Mouse (Mus musculus): ENCODE results near the gene Gjd3.

The Gjd3 gene

DNA sequence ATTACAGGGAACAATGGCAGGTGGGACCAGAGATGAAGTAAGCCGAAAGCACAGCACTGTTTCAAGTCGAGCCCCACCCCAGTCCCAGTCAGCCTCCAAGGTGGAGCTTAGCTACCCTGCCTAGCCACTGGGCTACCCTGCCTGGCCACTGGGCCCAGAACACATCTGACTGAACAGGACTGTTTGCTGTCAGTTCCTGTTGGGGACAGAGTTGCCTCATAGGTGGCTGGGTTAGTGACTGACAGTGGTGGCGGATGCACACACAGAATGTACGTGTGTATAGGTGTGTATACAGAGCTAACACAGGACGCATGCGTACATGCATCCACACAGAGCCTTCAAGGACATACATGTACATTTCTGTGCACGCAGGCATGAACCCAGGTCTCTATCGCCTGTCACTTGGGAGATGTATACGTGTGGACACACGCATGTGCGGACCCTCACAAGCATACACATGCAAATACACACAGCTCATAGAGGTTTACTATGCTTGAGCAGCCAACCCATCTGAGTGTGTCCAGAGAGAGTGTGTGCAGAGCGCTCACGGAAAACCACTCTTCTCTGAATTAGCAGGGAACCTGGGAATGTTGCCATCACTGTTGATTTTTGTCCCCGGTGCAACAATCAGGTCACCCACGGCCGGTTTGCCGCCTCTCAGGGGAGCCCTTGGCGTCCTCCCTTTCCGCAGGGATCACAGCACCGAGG is 1.4 kb downstream of the Gjd3 start:
- no peak for DNase-seq (ENCODE audit: low read depth, low spot score)

DNA sequence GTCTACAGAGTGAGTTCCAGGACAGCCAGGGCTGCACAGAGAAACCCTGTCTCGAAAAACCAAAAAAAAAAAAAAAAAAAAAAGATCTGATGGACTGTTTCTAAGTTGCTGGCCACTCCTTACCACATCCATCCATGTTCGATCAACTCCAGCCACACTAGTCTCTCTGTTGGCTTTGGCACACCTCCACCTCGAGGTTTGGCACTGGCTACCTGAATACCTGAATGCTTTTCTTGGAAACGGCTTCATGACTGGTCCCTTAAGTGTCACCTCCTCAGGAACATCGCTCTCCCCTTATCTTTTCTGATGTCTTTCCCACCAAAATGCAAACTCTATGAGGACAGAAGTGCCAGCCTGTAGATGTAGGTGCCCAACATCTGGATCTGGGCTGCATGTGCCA is 3.5 kb downstream of the Gjd3 start:
- DNase-seq (ENCODE audit: low read depth, low spot score), result no peak

DNA sequence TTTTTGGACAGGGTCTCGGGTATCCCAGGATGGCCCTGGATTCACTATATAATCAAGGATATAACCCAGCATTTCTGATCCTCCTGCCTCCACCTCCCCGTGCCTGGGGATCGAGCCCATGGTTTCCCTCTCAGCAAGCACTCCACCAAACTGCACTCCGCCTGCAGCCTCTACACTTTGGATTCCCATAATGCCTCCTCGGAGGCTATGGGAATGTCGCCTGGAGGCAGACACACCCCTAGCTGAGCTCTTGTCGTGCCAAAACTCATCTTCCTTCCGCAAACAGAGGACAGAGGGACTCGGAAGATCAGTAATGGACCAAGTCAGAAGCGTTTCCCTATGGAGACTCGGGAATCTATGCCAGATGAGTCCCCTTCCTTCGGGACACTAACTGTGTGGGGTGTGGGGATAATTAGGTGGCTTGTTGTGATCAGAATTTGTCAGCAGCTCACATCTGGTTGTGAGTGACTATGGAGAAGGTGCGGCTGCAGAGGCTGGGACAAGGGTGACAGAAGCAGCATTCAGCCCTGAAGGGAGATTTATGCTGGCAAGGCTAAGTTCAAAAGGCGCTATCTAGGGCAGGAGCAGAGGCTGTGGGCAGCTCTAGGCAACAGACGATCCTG is 4.2 kb downstream of the Gjd3 start:
- DNase-seq (ENCODE audit: low read depth, low spot score), result no peak

DNA sequence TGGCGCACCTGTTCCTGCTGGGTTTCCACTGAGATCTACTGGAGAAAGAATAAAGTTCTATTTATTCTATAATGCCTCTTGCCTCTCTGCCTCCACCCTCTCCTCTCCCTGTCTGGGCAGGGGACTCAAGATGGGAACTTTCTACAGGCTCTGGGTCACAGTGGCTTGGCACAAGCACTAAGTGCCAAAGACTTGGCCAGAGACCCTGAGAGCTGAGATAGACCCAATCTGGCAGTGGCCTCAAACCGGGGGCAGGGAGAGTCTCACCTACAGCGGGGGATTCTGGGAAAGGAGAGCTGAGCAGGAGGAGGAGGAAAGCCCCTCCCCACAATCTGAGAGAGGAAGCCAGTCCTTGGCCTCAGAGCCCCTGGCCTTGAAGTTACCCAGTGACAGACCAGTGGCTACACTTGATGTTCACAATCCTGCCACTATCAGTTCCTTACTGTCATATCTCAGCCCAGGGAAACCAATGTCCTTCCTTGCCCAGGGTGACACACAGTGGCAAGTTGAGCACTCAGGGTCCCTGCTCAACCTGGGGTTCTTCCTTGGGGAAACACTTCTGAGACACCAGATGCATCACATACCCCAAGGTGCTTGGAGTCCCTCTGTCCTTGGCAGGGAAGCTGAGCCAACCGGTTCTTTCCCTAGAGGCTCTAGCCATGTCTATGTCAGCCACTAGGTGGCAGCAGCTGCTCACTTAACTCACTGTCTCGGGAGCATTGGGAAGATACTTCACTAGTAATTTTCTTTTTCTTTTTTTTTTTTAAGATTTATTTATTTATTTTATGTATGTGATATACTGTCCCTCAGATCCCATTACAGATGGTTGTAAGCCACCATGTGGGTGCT is 7.7 kb downstream of the Gjd3 start:
- peak; percentile 67 for DNase-seq (ENCODE audit: low read depth, low spot score)

DNA sequence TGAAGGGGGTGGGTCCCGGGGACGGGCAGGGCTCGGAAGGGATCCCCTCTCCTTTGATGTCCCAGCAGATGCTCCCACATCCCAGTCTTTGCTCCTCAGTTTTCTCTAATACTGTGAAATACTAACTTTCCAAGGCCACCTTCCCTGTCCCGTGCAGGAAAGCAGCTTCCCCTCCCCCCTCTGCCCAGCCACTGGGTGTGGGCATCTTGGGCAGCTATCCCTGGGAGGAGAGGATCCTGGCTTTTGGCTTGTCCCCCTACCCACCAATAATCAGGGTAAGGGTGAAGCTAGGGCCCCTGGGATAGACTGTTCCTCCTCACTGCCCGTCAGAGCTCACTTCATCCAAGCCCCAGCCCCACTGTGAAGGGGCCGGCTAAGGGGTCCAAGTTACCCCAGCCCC is 8.6 kb downstream of the Gjd3 start:
- DNase-seq (ENCODE audit: low read depth, low spot score), result no peak

DNA sequence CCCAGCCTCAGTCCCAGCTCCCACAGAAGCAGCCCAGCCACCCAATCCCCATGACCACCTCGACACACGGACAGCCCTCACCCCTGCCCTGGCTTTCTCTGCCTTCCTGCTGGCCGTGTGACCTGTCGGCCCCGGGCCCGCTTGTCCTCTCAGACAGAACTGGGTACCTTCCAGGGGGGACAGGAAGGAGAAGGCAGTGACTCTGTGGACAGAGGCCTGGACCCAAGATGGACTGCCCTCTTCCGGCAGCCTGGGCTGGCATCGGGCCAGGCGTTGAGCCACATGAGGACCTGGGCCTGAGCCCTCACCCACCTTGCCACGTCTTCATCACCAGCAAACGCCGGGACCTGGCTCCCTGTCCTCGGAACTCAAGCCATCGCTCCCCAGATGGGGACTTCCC is 9.2 kb downstream of the Gjd3 start:
- no peak for DNase-seq (ENCODE audit: low read depth, low spot score)

DNA sequence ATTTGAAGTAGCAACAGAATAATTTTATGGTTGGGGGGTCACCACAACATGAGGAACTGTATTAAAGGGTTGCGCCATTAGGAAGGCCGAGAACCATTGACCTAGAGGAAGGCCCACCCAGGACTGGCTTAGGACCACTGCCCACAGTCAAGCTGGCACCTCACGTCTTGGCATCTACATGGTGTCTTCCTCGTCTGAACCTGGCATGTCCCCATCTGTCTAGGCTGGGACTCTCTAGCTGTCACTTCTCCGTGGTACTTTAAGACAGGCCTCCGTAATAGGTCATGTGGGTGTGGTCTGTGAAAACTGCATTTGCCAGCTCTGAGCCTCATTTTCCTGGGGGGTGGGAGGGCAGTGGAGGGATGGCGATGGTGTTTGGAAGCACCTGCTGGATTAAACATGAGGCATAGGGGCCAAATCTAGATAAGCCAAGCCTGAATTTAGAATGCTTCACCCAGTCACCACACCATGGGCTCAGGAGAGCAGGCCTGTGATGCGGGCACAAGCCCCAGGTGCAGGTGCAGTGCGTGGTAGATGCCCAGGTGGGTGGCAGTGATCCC is 9.9 kb downstream of the Gjd3 start:
- DNase-seq (ENCODE audit: low read depth, low spot score), result no peak

DNA sequence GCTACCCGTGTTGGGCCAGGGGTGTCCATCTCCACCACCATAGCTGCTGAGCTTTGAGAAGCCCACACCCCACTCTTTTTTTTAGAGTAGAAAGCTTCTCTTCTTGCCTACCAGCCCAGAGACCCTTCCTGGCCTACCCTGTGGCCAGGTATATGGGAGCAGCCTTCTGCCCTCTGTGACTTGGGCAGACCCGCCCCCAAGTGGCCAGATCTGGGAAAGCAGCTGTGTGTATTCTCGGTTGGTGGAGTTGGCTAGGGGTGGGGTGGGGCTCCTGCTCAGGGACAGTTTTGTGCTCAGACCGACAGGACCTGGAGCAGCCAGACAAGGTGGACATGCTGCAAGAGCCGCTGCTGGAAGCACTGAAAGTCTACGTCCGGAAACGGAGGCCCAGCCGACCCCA is 10.6 kb downstream of the Gjd3 start:
- peak; percentile 79 for DNase-seq (ENCODE audit: low read depth, low spot score)

DNA sequence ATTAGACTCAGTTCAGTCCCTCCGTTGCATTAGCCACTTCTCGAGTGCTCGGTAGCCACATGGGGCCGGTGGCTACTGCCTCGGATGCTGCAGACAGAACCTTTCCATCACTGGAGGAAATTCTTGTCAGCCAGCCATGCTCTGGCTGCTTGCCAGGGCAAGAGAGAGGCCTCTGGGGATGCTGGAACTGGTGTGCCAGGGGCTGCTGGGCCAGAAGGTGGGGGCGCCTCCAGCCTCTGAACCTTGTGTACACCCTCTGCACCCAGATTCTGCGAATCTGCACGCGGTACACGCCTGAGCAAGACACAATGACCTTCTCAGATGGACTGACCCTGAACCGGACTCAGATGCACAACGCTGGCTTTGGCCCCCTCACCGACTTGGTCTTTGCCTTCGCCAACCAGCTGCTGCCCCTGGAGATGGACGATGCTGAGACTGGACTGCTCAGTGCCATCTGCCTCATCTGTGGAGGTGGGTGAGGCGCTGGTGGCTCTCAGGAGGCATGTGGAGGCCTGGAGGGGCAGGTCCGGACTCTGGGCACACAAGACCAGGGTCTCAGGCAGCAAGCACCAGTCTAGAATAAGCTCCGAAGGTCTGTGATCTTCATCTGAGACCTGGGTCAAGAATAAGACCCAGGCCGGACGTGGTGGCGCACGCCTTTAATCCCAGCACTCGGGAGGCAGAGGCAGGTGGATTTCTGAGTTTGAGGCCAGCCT is 11.3 kb downstream of the Gjd3 start:
- no peak for DNase-seq (ENCODE audit: low read depth, low spot score)

DNA sequence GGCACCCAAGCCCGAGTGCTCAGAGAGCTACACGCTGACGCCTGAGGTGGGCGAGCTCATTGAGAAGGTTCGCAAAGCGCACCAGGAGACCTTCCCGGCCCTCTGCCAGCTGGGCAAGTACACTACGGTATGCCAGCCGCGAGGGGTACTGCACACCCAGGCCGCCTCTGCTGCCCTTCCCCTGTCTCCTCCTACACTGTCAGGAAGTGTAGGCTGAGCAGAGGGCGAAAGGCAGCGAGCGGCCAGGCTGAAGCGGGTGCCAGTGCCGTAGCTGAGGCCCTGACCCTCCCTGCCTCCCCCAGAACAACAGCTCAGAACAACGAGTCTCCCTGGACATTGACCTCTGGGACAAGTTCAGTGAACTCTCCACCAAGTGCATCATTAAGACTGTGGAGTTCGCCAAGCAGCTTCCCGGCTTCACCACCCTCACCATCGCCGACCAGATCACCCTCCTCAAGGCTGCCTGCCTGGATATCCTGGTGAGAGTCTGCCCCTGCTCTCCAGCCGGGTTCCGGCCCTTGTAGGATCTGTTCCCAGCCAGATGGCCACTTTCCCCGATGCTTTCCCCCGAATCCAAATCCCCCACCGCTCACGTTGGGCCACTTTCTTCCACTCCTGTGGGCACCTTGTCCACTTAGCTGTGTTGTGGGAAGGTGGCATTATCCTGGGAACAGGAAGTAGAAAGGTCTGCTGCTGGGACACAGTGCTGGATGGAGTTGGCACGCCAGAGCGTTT is 12.5 kb downstream of the Gjd3 start:
- no peak for DNase-seq (ENCODE audit: low read depth, low spot score)

DNA sequence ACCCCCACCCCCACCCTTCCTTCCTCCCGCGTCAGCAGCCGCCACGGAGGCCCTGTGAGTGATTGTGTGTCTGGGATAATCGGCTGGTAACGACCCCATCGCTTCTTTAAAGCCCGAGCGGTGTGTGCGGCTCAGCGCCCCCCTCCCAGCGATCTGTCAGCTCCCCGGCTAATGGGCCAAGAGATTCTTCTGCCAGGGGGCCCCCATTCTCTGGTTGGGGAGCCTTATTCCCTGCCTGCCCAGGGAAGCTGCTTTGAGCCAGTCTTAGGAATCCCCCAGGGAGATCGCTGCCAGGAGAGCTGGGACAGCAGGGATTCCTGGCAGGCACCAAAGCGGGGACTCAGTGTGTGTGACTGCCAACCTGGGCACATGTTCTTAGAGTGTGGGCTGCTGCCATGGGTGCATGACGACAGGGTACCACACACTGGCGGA is 13.3 kb downstream of the Gjd3 start:
- DNase-seq (ENCODE audit: low read depth, low spot score), result no peak

DNA sequence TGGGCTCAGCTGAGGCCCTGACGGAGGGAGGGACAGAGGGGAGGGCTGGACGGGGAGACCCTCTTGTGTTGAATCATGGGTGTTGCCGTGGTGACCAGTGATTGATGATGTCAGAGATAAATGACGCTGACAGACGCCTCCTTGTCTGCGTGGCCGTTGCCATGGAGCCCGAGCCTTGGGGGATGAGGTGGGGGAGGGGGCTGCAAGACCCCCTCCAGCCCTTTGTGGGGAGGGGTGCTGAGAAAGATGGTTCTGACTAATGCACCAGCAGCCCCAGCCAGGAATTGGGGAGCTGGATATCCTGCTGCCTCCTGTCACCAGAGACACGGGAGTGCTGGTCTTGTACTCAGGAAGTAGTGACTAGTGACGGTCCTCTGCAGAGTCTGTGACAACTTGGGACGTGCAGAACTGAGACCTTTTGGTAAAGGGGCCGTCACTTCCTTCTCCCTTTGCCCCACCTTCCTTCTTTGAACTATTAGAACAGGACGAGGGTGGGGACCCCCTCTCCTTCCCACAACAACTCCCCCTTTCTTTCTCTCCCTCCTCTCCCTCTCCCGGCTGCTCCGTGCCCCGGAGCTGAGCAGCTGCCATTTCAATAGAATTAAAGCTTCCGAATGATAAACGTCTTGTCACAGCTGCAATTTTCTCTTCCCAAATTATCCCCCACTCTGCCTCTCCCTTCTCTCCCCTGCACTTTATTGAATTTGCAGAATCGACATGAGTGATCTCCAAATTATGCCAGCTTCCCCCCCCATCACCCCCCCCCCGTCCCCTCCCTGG is 13.9 kb downstream of the Gjd3 start:
- peak; percentile 62 for DNase-seq (ENCODE audit: low read depth, low spot score)

DNA sequence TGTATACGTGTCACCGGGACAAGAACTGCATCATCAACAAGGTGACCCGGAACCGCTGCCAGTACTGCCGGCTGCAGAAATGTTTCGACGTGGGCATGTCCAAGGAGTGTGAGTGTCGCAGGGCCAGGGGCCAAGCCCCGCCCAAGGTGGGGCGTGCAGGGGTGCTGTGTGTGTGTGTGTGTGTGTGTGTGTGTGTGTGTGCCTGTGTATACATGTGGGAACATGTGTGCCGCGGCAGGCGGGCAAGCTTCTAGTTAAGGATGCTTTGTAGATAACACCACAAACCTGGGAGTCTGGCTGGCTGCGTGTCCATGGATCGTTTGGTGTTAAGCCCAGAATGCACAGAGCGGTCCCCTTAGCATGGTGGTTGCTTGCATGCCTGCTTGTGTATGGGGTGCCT is 14.7 kb downstream of the Gjd3 start:
- DNase-seq (ENCODE audit: low read depth, low spot score), result no peak

DNA sequence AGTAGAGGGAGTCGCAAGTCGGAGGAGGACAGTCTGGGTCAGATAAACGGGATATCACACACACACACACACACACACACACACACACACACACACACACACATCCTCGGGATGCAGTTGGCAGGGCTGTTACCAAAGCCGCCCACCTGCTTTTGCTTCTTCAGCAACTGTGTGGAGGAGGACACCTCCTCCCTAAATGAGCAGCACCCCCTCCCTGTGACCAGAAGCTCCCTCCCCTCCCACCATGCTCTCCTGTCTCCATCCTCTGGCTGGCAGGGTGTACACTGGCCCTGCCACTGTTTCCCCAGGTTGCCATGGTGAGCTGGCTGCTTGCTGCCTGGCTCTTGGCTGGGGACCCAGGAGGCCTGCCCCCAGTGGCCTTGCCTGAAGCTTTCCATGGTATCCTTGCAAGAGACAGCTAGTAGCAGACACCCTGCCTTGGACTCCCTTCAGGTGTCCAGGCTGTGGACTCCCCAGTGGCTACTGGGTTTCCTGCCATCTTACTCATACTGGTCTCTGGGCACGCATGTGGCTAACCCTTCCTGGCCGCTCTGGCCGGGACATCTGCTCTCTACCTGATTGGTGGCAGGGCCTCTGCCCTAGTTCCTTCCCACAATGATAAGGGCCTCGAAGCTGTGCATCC is 16.2 kb downstream of the Gjd3 start:
- no peak for DNase-seq (ENCODE audit: low read depth, low spot score)

DNA sequence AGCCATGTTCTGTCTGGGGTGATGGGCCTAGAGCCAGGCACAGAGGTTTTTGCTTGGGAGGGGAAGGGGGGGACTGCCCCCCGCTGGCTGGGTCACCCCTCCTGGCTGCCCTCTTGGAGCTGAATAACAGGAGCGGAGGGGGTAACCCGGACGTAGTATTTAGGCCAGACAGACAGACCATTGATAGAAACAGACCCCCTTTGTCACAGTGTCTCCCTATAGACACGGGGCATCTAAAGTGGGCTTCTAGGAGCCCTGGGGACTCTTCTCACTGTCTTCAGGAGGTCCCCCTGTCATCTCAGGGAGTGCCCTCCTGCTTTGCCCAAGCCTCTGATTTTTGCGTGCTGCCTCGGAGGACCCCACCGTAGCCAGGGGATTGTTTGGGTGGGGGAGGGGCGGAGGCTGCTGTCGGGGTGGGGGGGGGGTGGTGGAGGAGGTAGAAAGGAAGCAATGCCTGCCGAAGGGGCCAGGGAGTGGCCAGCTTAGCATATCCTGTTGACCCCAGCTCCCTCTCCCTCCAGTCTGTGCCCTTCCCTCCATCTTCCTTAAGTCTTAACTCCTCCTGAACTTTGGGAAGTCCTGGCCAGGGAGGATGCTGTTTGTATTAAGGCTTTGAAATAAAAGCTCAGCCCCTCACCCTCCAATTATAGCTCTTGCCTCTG is 17.3 kb downstream of the Gjd3 start:
- no peak for DNase-seq (ENCODE audit: low read depth, low spot score)

DNA sequence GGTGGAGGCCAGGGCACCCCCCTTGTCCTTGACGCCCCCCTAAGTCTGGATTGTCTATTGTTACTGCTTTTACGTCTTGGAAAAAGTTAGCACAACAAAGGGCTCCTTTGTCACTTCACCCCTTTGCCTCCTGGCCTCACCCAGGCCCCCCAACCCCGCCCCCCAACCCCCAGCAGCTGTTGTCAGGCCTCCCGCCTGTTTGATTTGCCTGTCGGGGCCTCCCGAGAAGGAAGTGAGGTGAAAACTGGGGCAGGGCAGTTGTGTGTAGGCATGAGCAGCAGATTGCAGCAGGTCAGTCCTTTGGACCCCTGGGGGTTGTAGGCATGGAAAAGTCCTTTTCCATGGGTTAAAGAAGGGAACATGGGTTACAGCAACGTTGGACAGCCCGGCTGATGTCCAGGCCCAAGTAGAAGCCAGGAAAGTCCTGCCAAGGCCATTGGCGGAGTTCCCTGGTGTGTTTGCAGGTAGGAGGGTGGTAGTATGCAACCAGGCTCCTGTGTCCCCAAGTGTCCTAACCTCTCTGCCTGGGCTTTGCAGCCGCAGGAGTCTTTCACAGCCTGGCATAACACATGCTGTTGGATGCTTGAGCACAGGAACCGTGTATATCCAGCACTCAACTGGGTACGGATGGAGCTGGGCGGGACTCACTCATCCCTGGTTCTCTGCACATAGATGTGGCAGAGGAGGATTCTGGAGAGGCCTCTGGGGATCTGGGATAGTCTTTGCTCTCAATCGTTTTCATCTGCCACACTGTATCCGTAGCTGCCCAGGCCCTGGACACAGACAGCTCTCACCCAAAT is 18.0 kb downstream of the Gjd3 start:
- peak; percentile 53 for DNase-seq (ENCODE audit: low read depth, low spot score)

DNA sequence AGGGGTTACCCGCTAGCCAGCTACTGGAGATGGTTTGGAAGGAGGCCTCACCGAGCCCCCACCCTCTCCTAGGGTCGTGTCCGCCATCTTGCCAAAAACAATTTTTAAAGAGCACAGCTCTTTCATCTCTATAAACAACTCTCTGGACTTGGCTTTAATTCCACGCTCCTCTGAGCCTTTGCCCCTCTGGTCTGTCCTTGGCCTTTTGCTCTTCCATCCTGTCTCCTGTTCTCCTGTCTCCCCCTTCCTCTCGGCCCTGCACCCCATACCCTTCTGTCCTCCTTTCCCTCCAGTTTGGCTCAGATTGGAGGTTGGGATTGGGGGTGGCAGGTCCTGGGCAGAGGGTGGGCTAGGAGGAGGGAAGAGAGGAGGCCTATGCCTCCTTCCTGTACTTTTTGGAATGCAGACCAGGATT is 18.6 kb downstream of the Gjd3 start:
- DNase-seq (ENCODE audit: low read depth, low spot score), result no peak
